Mouse (Mus musculus): Measurements from ENCODE around the gene Pkn3. TPM values are rescaled to one million over a fixed set of nuclear protein-coding genes. Genes with fewer than 3 reads are reported as not detected.

Pkn3 gene
- polyA plus RNA-seq, 1 experiment = 29.0 TPM

GRCm38 (mm10) chr2:30073285-30073684, 4.2 kb upstream of the Pkn3 start:
- no peak for DNase-seq
- no peak overlapping the region for H3K4me3 ChIP-seq (replicated peaks; ENCODE audit: extremely low read depth, low read depth, low read length)
- no peaks in the 10 kb centered on the region for H3K4me1 ChIP-seq (ENCODE audit: control insufficient read depth, insufficient read depth, low read length)
- WGBS = 72% methylated on average over 3 of the region's 3 CpGs
- no peak for TF ChIP-seq CTCF (IDR thresholded peaks at IDR 0.05; ENCODE audit: insufficient read depth, low read length)
- TF ChIP-seq POLR2A (IDR thresholded peaks at IDR 0.05; ENCODE audit: borderline replicate concordance, extremely low read depth, low read depth, low read length) = no peak

GRCm38 (mm10) chr2:30075625-30076024, 1.9 kb upstream of the Pkn3 start:
- no peak for DNase-seq
- Histone ChIP-seq H3K4me3 (replicated peaks; ENCODE audit: extremely low read depth, low read depth, low read length) (no peak overlapping the region), H3K4me1 (ENCODE audit: control insufficient read depth, insufficient read depth, low read length) (no peaks in the 10 kb centered on the region)
- no peak for TF ChIP-seq CTCF (IDR thresholded peaks at IDR 0.05; ENCODE audit: insufficient read depth, low read length)
- TF ChIP-seq POLR2A (IDR thresholded peaks at IDR 0.05; ENCODE audit: borderline replicate concordance, extremely low read depth, low read depth, low read length) = no peak
- WGBS = 59% methylated on average over 3 of the region's 3 CpGs

- Histone ChIP-seq H3K4me1 (ENCODE audit: control insufficient read depth, insufficient read depth, low read length) (no peaks in the 10 kb centered on the region), H3K4me3 (replicated peaks; ENCODE audit: extremely low read depth, low read depth, low read length) (no peak overlapping the region)
- TF ChIP-seq CTCF (IDR thresholded peaks at IDR 0.05; ENCODE audit: insufficient read depth, low read length) (no peak), POLR2A (IDR thresholded peaks at IDR 0.05; ENCODE audit: borderline replicate concordance, extremely low read depth, low read depth, low read length) (no peak)
- 91% methylated on average over 9 of the region's 9 CpGs for WGBS
- no peak for DNase-seq
Observed at GRCm38 (mm10) chr2:30076439-30076838, 1.0 kb upstream of the Pkn3 start.

- Histone ChIP-seq H3K4me3 (replicated peaks; ENCODE audit: extremely low read depth, low read depth, low read length) (no peak overlapping the region), H3K4me1 (ENCODE audit: control insufficient read depth, insufficient read depth, low read length) (no peaks in the 10 kb centered on the region)
- TF ChIP-seq CTCF (IDR thresholded peaks at IDR 0.05; ENCODE audit: insufficient read depth, low read length) = no peak
- TF ChIP-seq POLR2A (IDR thresholded peaks at IDR 0.05; ENCODE audit: borderline replicate concordance, extremely low read depth, low read depth, low read length) = no peak
- DNase-seq = no peak
- 62% methylated on average over 6 of the region's 6 CpGs for WGBS
Observed at GRCm38 (mm10) chr2:30076959-30077358, 525 bp upstream of the Pkn3 start.

- Histone ChIP-seq H3K4me1 (ENCODE audit: control insufficient read depth, insufficient read depth, low read length) (no peaks in the 10 kb centered on the region), H3K4me3 (replicated peaks; ENCODE audit: extremely low read depth, low read depth, low read length) (no peak overlapping the region)
- peak; percentile 36 for DNase-seq
- 19% methylated on average over 10 of the region's 10 CpGs for WGBS
- TF ChIP-seq CTCF (IDR thresholded peaks at IDR 0.05; ENCODE audit: insufficient read depth, low read length) (no peak), POLR2A (IDR thresholded peaks at IDR 0.05; ENCODE audit: borderline replicate concordance, extremely low read depth, low read depth, low read length) (peak; percentile 38; the same call in 1 of the 2 replicates)
Observed at GRCm38 (mm10) chr2:30078349-30078712, 847 bp downstream of the Pkn3 start.

- Histone ChIP-seq H3K4me1 (ENCODE audit: control insufficient read depth, insufficient read depth, low read length) (no peaks in the 10 kb centered on the region), H3K4me3 (replicated peaks; ENCODE audit: extremely low read depth, low read depth, low read length) (no peak overlapping the region)
- WGBS = 52% methylated on average over 4 of the region's 4 CpGs
- no peak for TF ChIP-seq POLR2A (IDR thresholded peaks at IDR 0.05; ENCODE audit: borderline replicate concordance, extremely low read depth, low read depth, low read length)
- TF ChIP-seq CTCF (IDR thresholded peaks at IDR 0.05; ENCODE audit: insufficient read depth, low read length) = no peak
- no peak for DNase-seq
Observed at GRCm38 (mm10) chr2:30078760-30079159, 1.3 kb downstream of the Pkn3 start.

- Histone ChIP-seq H3K4me1 (ENCODE audit: control insufficient read depth, insufficient read depth, low read length) (no peaks in the 10 kb centered on the region), H3K4me3 (replicated peaks; ENCODE audit: extremely low read depth, low read depth, low read length) (no peak overlapping the region)
- no peak for DNase-seq
- TF ChIP-seq CTCF (IDR thresholded peaks at IDR 0.05; ENCODE audit: insufficient read depth, low read length) (no peak), POLR2A (IDR thresholded peaks at IDR 0.05; ENCODE audit: borderline replicate concordance, extremely low read depth, low read depth, low read length) (no peak)
- WGBS = 78% methylated on average over 15 of the region's 15 CpGs
Observed at GRCm38 (mm10) chr2:30080181-30080800, 2.8 kb downstream of the Pkn3 start.

- no peak for DNase-seq
- TF ChIP-seq POLR2A (IDR thresholded peaks at IDR 0.05; ENCODE audit: borderline replicate concordance, extremely low read depth, low read depth, low read length) (no peak), CTCF (IDR thresholded peaks at IDR 0.05; ENCODE audit: insufficient read depth, low read length) (no peak)
- WGBS = 58% methylated on average over 5 of the region's 5 CpGs
- H3K4me3 ChIP-seq (replicated peaks; ENCODE audit: extremely low read depth, low read depth, low read length) = no peak overlapping the region
- H3K4me1 ChIP-seq (ENCODE audit: control insufficient read depth, insufficient read depth, low read length) = no peaks in the 10 kb centered on the region
Observed at GRCm38 (mm10) chr2:30084113-30084512, 6.6 kb downstream of the Pkn3 start.

GRCm38 (mm10) chr2:30084632-30085031, 7.1 kb downstream of the Pkn3 start:
- no peaks in the 10 kb centered on the region for H3K4me1 ChIP-seq (ENCODE audit: control insufficient read depth, insufficient read depth, low read length)
- TF ChIP-seq POLR2A (IDR thresholded peaks at IDR 0.05; ENCODE audit: borderline replicate concordance, extremely low read depth, low read depth, low read length) (no peak), CTCF (IDR thresholded peaks at IDR 0.05; ENCODE audit: insufficient read depth, low read length) (no peak)
- no peak for DNase-seq
- WGBS = 49% methylated on average over 12 of the region's 12 CpGs
- no peak overlapping the region for H3K4me3 ChIP-seq (replicated peaks; ENCODE audit: extremely low read depth, low read depth, low read length)

- WGBS = 90% methylated on average over 4 of the region's 4 CpGs
- Histone ChIP-seq H3K4me3 (replicated peaks; ENCODE audit: extremely low read depth, low read depth, low read length) (no peak overlapping the region), H3K4me1 (ENCODE audit: control insufficient read depth, insufficient read depth, low read length) (no peaks in the 10 kb centered on the region)
- no peak for TF ChIP-seq POLR2A (IDR thresholded peaks at IDR 0.05; ENCODE audit: borderline replicate concordance, extremely low read depth, low read depth, low read length)
- no peak for TF ChIP-seq CTCF (IDR thresholded peaks at IDR 0.05; ENCODE audit: insufficient read depth, low read length)
- no peak for DNase-seq
Observed at GRCm38 (mm10) chr2:30087310-30087709, 9.8 kb downstream of the Pkn3 start.
